Mouse (Mus musculus): Measurements from ENCODE around the gene Cacna1e. TPM values are rescaled to one million over a fixed set of nuclear protein-coding genes. Genes with fewer than 3 reads are reported as not detected.

The Cacna1e gene
- total and polyA plus RNA-seq, 3 experiments: 0.60 to 8.5 (median 2.5) TPM

DNA sequence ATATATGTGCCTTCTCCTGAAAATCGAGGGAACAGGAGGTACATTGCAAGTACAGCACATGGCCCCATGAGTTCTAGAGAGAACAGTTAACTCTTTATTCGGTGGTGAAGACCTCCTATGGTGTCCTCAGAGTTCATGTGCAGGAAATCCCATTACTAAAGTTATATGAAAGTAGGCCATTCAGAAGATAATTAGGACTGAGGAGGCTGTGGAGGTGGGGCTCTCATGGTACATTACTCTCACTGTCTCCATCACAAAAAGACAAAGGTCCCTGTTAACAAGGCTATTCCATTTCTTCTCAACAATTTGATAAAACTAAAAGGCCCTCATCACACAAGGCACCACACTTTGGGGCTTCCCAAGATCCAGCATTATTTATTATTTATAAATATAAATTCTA is 475.2 kb downstream of the Cacna1e start:
- no peak for DNase-seq (ENCODE audit: extremely low read depth)

DNA sequence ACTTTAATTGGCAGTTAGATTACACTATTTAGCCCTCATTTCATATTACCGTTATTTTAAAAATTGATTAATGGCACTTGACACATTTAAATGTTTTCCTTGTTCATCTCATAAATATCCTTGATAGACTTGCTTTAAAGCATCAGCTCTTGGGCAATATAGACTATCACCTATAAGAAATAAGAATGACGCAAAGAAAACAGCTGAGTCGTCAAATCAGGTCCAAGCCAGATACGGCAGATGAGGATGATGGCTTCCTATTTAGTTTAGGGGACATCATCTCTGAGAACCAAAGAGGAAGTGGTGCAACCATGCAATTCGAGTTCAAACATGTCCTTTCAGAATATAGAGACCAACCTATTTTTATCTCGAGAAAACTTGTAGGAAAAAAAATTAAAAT is 492.3 kb downstream of the Cacna1e start:
- Histone ChIP-seq H3K27ac (ENCODE audit: insufficient read depth, low read depth) (no peak overlapping the region), H3K79me2 (replicated peaks; ENCODE audit: control insufficient read depth, extremely low read depth, insufficient read depth, poor library complexity, severe bottlenecking) (no peaks in the 10 kb centered on the region), H3K36me3 (replicated peaks in 1 of 2; ENCODE audit: control insufficient read depth in 1 of 2, insufficient read depth in 1 of 2, low read length in 1 of 2) (no peaks in the 10 kb centered on the region), H3K4me3 (replicated peaks in 1 of 3; ENCODE audit: low read depth in 2 of 3, low read length in 2 of 3, poor library complexity in 1 of 3) (no peak overlapping the region), H3K9me3 (replicated peaks; ENCODE audit: low read length) (no peaks in the 10 kb centered on the region), H3K4me2 (ENCODE audit: insufficient read depth, low read depth, poor library complexity, severe bottlenecking) (no peak overlapping the region), H3K9ac (ENCODE audit: insufficient read depth, low read depth) (no peak overlapping the region; the same call in 1 of the 2 replicates), H3K4me1 (ENCODE audit: control insufficient read depth in 1 of 2, insufficient read depth in 2 of 2) (no peaks in the 10 kb centered on the region), H3K27me3 (replicated peaks) (no peaks in the 10 kb centered on the region)
- peak; percentile 3 for DNase-seq (ENCODE audit: extremely low read depth)
- in situ Hi-C loops (cut with MboI; ENCODE audit: low pct_ligation_motif_present, low pct_unique_long_range_greater_than_20kb, low sequenced_read_pairs) (no loop called here), dilution Hi-C loops (cut with MboI; ENCODE audit: extremely low pct_ligation_motif_present, extremely low pct_unique_long_range_greater_than_20kb, low sequenced_read_pairs) (no loop called here)
- TF ChIP-seq BHLHE40 (IDR thresholded peaks at IDR 0.05; ENCODE audit: low read depth, low read length) (no peak), MAFK (IDR thresholded peaks at IDR 0.05; ENCODE audit: insufficient replicate concordance, low read length) (peak; percentile 92)

More for the DNA sequence above, 475.2 kb downstream of the Cacna1e start:
- TF ChIP-seq MAZ (IDR thresholded peaks at IDR 0.05; ENCODE audit: low read depth, low read length): no peak
- Histone ChIP-seq H3K4me2 (ENCODE audit: insufficient read depth, low read depth, poor library complexity, severe bottlenecking) (no peak overlapping the region), H3K27ac (ENCODE audit: insufficient read depth, low read depth) (no peak overlapping the region), H3K9ac (ENCODE audit: insufficient read depth, low read depth) (no peak overlapping the region), H3K4me3 (replicated peaks in 1 of 3; ENCODE audit: low read depth in 2 of 3, low read length in 2 of 3, poor library complexity in 1 of 3) (no peak overlapping the region), H3K36me3 (replicated peaks in 1 of 2; ENCODE audit: control insufficient read depth in 1 of 2, insufficient read depth in 1 of 2, low read length in 1 of 2) (peaks cover 4 to 38% of the 10 kb centered on the region in 2 experiments), H3K4me1 (ENCODE audit: control insufficient read depth in 1 of 2, insufficient read depth in 2 of 2) (no peaks in the 10 kb centered on the region), H3K79me2 (replicated peaks; ENCODE audit: control insufficient read depth, extremely low read depth, insufficient read depth, poor library complexity, severe bottlenecking) (no peaks in the 10 kb centered on the region), H3K9me3 (replicated peaks; ENCODE audit: low read length) (no peaks in the 10 kb centered on the region), H3K27me3 (replicated peaks) (no peaks in the 10 kb centered on the region)
- in situ Hi-C loops (cut with MboI; ENCODE audit: low pct_ligation_motif_present, low pct_unique_long_range_greater_than_20kb, low sequenced_read_pairs) (no loop called here), dilution Hi-C loops (cut with MboI; ENCODE audit: extremely low pct_ligation_motif_present, extremely low pct_unique_long_range_greater_than_20kb, low sequenced_read_pairs) (no loop called here)

Other genes with a start within 250 kb of the Cacna1e start
- gene Ier5, start 215.1 kb upstream of the Cacna1e start, total RNA-seq (2012; rRNA removed): 53.0 and 59.3 TPM in 2 replicates
- 47.7 and 54.2 TPM in 2 replicates for gene Ier5, start 215.1 kb upstream of the Cacna1e start, total RNA-seq (2014; rRNA removed)
- 58.8 and 59.7 TPM in 2 replicates for gene Ier5, start 215.1 kb upstream of the Cacna1e start, polyA plus RNA-seq (2012; ENCODE audit: insufficient read length, low read depth)